In genomic region chr3:51603705-51604291, GRCm38 (mm10) we compare ENCODE assay signal across 9 mouse cellular contexts. TPM values are rescaled to one million over a fixed set of nuclear protein-coding genes. Genes with fewer than 3 reads are reported as not detected.
DNase-seq lines count a peak whose midpoint lies in the region; ATAC-seq lines count a peak whose summit lies in the region.
"Had no signal": no experiment of that assay in that cellular context is flagged by ENCODE, and none has a peak within 500 bp of the region (broad histone marks: within the 10 kb centered on the region; RNA-seq: fewer than 3 reads in every experiment).

No protein-coding gene starts in this region.

- no peaks in the 10 kb centered on the region for H3K4me1 ChIP-seq in kidney, embryonic 16.5 days (ENCODE audit: insufficient read depth, low read length)

- no peaks in the 10 kb centered on the region for H3K27me3 ChIP-seq in kidney, embryonic 16.5 days (ENCODE audit: insufficient read depth, low read length)
- H3K27me3 ChIP-seq: heart, embryonic 15.5 days had no signal

- no peak overlapping the region for H3K4me2 ChIP-seq in kidney, embryonic 16.5 days (replicated peaks; ENCODE audit: low read depth, low read length)
- H3K4me2 ChIP-seq: heart, embryonic 15.5 days had no signal

- WGBS in kidney, embryonic 16.5 days = 77% methylated on average over 15 of the region's 15 CpGs

- no peaks in the 10 kb centered on the region for H3K36me3 ChIP-seq in kidney, embryonic 16.5 days (ENCODE audit: insufficient read depth, low read length)
- H3K36me3 ChIP-seq: heart, embryonic 15.5 days had no signal

- no peak overlapping the region for H3K4me3 ChIP-seq in kidney, embryonic 16.5 days (ENCODE audit: low read length)
- H3K4me3 ChIP-seq: heart, embryonic 15.5 days had no signal

- ATAC-seq in kidney, embryonic 16.5 days (ENCODE audit: low FRiP score, low TSS enrichment) = no peak

- intact Hi-C loops in heart, postnatal 10 days (cut with DNase I) = no loop called here

- H3K27ac ChIP-seq in kidney, embryonic 16.5 days (ENCODE audit: low read length) = no peak overlapping the region
- H3K27ac ChIP-seq: heart, embryonic 15.5 days had no signal

- DNase-seq in heart, postnatal 10 days = peak; percentile 10 to 27
- no peak for DNase-seq in heart, adult 8-10 months (ENCODE audit: low spot score)
- DNase-seq in CD4-positive, CD25-positive, alpha-beta regulatory T cell, adult 2 months (ENCODE audit: low read depth, low spot score) = peak; percentile 73
- DNase-seq in cerebellum, postnatal 10 days = peak; percentile 92
- DNase-seq in layer of hippocampus, adult 9-11 months = peak; percentile 75
- DNase-seq in natural killer cell, adult 2 months (ENCODE audit: low spot score in 2 of 2) = peak; percentile 45 to 48
- no peak for DNase-seq in urinary bladder, postnatal 14 days (ENCODE audit: low spot score)

- H3K9ac ChIP-seq in kidney, embryonic 16.5 days (replicated peaks; ENCODE audit: low read length) = no peak overlapping the region
- H3K9ac ChIP-seq: heart, embryonic 15.5 days had no signal

- H3K9me3 ChIP-seq in kidney, embryonic 16.5 days (ENCODE audit: low read length) = 0 out of 2 replicates have a peak, but pooled peaks cover 1% of the 10 kb centered on the region
- H3K9me3 ChIP-seq: heart, embryonic 15.5 days had no signal

RNA-seq across cellular contexts. Expression of gene Setd7, which starts 43.1 kb away (rescaled TPM):
- total RNA-seq in heart, postnatal 10 days (2021) = 10 to 100 TPM; 57.0 to 67.0 TPM
- total RNA-seq in heart, adult 8-10 months (2022) = 10 to 100 TPM; 55.6 to 68.3 (median 59.1) TPM
- polyA plus RNA-seq in kidney, embryonic 16.5 days (2015; fragmentation: Nextera tagmentation; extraction: Ambion mirVana) = 2.5 and 3.1 TPM in 2 replicates

RNA-seq across cellular contexts. Expression of gene Mgst2, which starts 56.4 kb away (rescaled TPM):
- total RNA-seq in heart, postnatal 10 days (2021) = 1 to 10 TPM in 1 of 2 experiments, under 1 TPM in 1; 0.35 to 2.1 TPM
- total RNA-seq in heart, adult 8-10 months (2022) = 1 to 10 TPM in 1 of 4 experiments, under 1 TPM in 2, not detected in 1; 0.38 to 1.5 (median 0.90) TPM
- polyA plus RNA-seq in kidney, embryonic 16.5 days (2015; fragmentation: Nextera tagmentation; extraction: Ambion mirVana) = 1.1 and 1.6 TPM in 2 replicates

Comparison
In these comparisons a context has a peak if more than half of its experiments do, and no peak if none do; other contexts are left out.
1. DNase-seq: peak in heart, postnatal 10 days (2 of 2), CD4-positive, CD25-positive, alpha-beta regulatory T cell, adult 2 months (single experiment), cerebellum, postnatal 10 days (2 of 2), layer of hippocampus, adult 9-11 months (single experiment) and natural killer cell, adult 2 months (2 of 2); none in heart, adult 8-10 months (single experiment) and urinary bladder, postnatal 14 days (single experiment).